Comparison of ENCODE assay signal across 8 mouse cellular contexts in the genomic region with DNA sequence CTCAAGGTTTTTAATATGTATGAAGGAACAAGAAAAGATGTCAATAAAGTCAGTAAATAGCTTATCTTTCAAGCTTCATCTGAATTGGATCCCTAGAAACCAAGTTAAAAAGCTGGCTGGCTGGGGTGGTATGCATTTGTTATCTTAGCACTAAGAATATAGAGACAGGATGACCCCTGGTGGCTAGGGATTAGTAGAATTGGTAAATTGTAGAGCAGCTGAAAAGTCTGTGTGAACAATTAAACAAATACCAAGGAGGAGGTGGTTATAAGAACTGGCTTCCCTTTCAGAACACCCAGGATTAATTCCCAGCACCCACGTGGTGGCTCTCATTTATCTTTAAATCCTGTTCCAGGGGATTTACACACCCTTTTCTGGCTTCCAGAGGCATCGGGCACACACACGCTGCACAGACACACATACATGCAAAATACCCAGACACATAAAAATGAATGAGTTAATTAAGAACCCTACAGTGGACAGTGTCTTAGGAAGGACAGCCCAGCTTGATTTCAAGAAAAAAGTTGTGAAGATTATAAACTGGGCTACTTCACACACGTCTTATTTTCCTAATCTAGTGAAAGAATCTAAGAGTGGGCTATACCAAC.
DNase-seq lines count a peak whose midpoint lies in the region; ATAC-seq and TF ChIP-seq lines count a peak whose summit lies in the region.
"Had no signal": no experiment of that assay in that cellular context is flagged by ENCODE, and none has a peak within 500 bp of the region (broad histone marks: within the 10 kb centered on the region; RNA-seq: fewer than 3 reads in every experiment).

No protein-coding gene starts in this region.

- peak; percentile 56; the same call in 1 of the 2 replicates for TF ChIP-seq CTCF in kidney, postnatal 0 days (IDR thresholded peaks at IDR 0.05; ENCODE audit: low read depth)
- peak; percentile 54 for TF ChIP-seq CTCF in hindbrain, postnatal 0 days (IDR thresholded peaks at IDR 0.05; ENCODE audit: low read depth)

- no peaks in the 10 kb centered on the region for H3K27me3 ChIP-seq in kidney, postnatal 0 days (ENCODE audit: insufficient read depth, low read length)
- H3K27me3 ChIP-seq in hindbrain, postnatal 0 days (ENCODE audit: insufficient read depth, low read length) = no peaks in the 10 kb centered on the region
- H3K27me3 ChIP-seq: neural tube, embryonic 13.5 days had no signal

- H3K9ac ChIP-seq in kidney, postnatal 0 days (ENCODE audit: low read depth, low read length) = no peak overlapping the region
- H3K9ac ChIP-seq in hindbrain, postnatal 0 days (replicated peaks; ENCODE audit: low read length) = no peak overlapping the region
- H3K9ac ChIP-seq: neural tube, embryonic 13.5 days had no signal

- no peaks in the 10 kb centered on the region for H3K36me3 ChIP-seq in kidney, postnatal 0 days (ENCODE audit: insufficient read depth, low read length)
- H3K36me3 ChIP-seq in hindbrain, postnatal 0 days (ENCODE audit: insufficient read depth, low read length) = no peaks in the 10 kb centered on the region
- H3K36me3 ChIP-seq: neural tube, embryonic 13.5 days had no signal

- H3K27ac ChIP-seq in kidney, postnatal 0 days = no peak overlapping the region
- no peak overlapping the region for H3K27ac ChIP-seq in hindbrain, postnatal 0 days
- H3K27ac ChIP-seq: neural tube, embryonic 13.5 days had no signal

- 61% methylated on average over 4 of the region's 4 CpGs for WGBS in kidney, postnatal 0 days
- WGBS in hindbrain, postnatal 0 days = 54% methylated on average over 4 of the region's 4 CpGs

- H3K4me3 ChIP-seq in kidney, postnatal 0 days (replicated peaks; ENCODE audit: low read depth, low read length) = no peak overlapping the region
- no peak overlapping the region for H3K4me3 ChIP-seq in hindbrain, postnatal 0 days (ENCODE audit: low read length)
- H3K4me3 ChIP-seq: neural tube, embryonic 13.5 days had no signal

- no peaks in the 10 kb centered on the region for H3K4me1 ChIP-seq in kidney, postnatal 0 days (replicated peaks; ENCODE audit: insufficient read depth, low read length)
- no peaks in the 10 kb centered on the region for H3K4me1 ChIP-seq in hindbrain, postnatal 0 days (ENCODE audit: insufficient read depth, low read length)
- H3K4me1 ChIP-seq: neural tube, embryonic 13.5 days had no signal

- no peak for ATAC-seq in kidney, postnatal 0 days (replicated peaks; ENCODE audit: low FRiP score, low read depth)
- no peak for ATAC-seq in hindbrain, postnatal 0 days
- ATAC-seq in activated CD4-positive, CD25-positive, alpha-beta regulatory T cell, adult 4 months = no peak

- H3K4me2 ChIP-seq in kidney, postnatal 0 days (ENCODE audit: low read length) = no peak overlapping the region
- H3K4me2 ChIP-seq in hindbrain, postnatal 0 days (ENCODE audit: low read depth, low read length) = no peak overlapping the region
- H3K4me2 ChIP-seq: neural tube, embryonic 13.5 days had no signal

- DNase-seq in kidney, postnatal 0 days (ENCODE audit: low spot score) = peak; percentile 60
- DNase-seq in kidney, adult 18-20 months = no peak
- DNase-seq in brain, adult 2 months (ENCODE audit: low read depth, low spot score) = peak; percentile 56
- peak; percentile 79 for DNase-seq in hindbrain, postnatal 0 days (ENCODE audit: low spot score)
- peak; percentile 30 for DNase-seq in retina, postnatal 1 day
- no peak for DNase-seq in urinary bladder, postnatal 10 days (ENCODE audit: low spot score)

- no peaks in the 10 kb centered on the region for H3K9me3 ChIP-seq in kidney, postnatal 0 days (replicated peaks; ENCODE audit: low read length)
- H3K9me3 ChIP-seq in hindbrain, postnatal 0 days (ENCODE audit: low read length) = no peaks in the 10 kb centered on the region
- H3K9me3 ChIP-seq: neural tube, embryonic 13.5 days had no signal

Comparison
In these comparisons a context has a peak if more than half of its experiments do, and no peak if none do; other contexts are left out.
1. DNase-seq: peak in kidney, postnatal 0 days (single experiment), brain, adult 2 months (single experiment), hindbrain, postnatal 0 days (single experiment) and retina, postnatal 1 day (single experiment); none in kidney, adult 18-20 months (single experiment) and urinary bladder, postnatal 10 days (single experiment).